Mouse (Mus musculus) erythroblast, embryonic 14.5 days (primary cell): Measurements from ENCODE around the gene S100b. TPM values are rescaled to one million over a fixed set of nuclear protein-coding genes. Genes with fewer than 3 reads are reported as not detected.

Experiments used
- H3K27me3 ChIP-seq: 2 replicates; pipeline ENCODE4 v1.6.1; 2012; ENCODE audit warnings: inconsistent platforms; ENCODE audit not compliant: control insufficient read depth
- H3K36me3 ChIP-seq: 2 replicates; pipeline ENCODE4 v1.6.1; 2012; ENCODE audit warnings: mild to moderate bottlenecking, inconsistent platforms; ENCODE audit not compliant: control insufficient read depth
- H3K4me1 ChIP-seq: 2 replicates; pipeline ENCODE4 v1.6.1; 2012; ENCODE audit warnings: inconsistent platforms; ENCODE audit not compliant: control insufficient read depth
- H3K4me3 ChIP-seq: replicated peaks from 2 replicates; pipeline ENCODE3; 2012; ENCODE audit warnings: moderate library complexity, mild to moderate bottlenecking, inconsistent platforms
- H3K9me3 ChIP-seq: 2 replicates; pipeline ENCODE4 v1.6.1; 2012; ENCODE audit warnings: low read length, inconsistent platforms, mixed read lengths; ENCODE audit not compliant: control insufficient read depth
- GATA1 ChIP-seq: IDR thresholded peaks from 2 replicates; pipeline ENCODE4 v1.6.1; 2012; ENCODE audit warnings: low read length, inconsistent platforms, mixed read lengths
- TAL1 ChIP-seq: IDR thresholded peaks from 3 replicates; pipeline ENCODE4 v1.6.1; 2012; ENCODE audit warnings: low read length, inconsistent platforms, mixed read lengths
- polyA plus RNA-seq: library from polyadenylated mRNA; stranded (reverse); fragments of >175 nt; gene quantifications from 2 replicates; pipeline ENCODE4 v1.2.3, GENCODE M21; 2012

S100b gene
- not detected in 2 replicates for polyA plus RNA-seq

- no peaks in the 10 kb centered on the region for H3K9me3 ChIP-seq
- H3K4me1 ChIP-seq: no peaks in the 10 kb centered on the region
- no peaks in the 10 kb centered on the region for H3K27me3 ChIP-seq
- H3K36me3 ChIP-seq: no peaks in the 10 kb centered on the region
- no peak within 1 kb of the TSS for H3K4me3 ChIP-seq
- TF ChIP-seq GATA1: no peak
- TF ChIP-seq TAL1: no peak
Observed at GRCm38 (mm10) chr10:76253536-76253935, at the start of gene S100b. Gene S100b, plus strand, starts transcription at chr10:76253853.

- no peak for TF ChIP-seq GATA1
- TF ChIP-seq TAL1: no peak
- H3K36me3 ChIP-seq: peaks cover 2% of the 10 kb centered on the region; the same call in 1 of the 2 replicates
- no peaks in the 10 kb centered on the region for H3K27me3 ChIP-seq
- no peaks in the 10 kb centered on the region for H3K4me1 ChIP-seq
- no peaks in the 10 kb centered on the region for H3K9me3 ChIP-seq
- no peak overlapping the region for H3K4me3 ChIP-seq
Observed at GRCm38 (mm10) chr10:76207262-76207796, 46.3 kb upstream of the S100b start.

GRCm38 (mm10) chr10:76209241-76209640, 44.4 kb upstream of the S100b start:
- Histone ChIP-seq H3K4me3 (no peak overlapping the region), H3K9me3 (peaks cover 8% of the 10 kb centered on the region), H3K36me3 (peaks cover 4% of the 10 kb centered on the region; the same call in 1 of the 2 replicates), H3K27me3 (no peaks in the 10 kb centered on the region), H3K4me1 (no peaks in the 10 kb centered on the region)
- TF ChIP-seq GATA1 (no peak), TAL1 (no peak)

- H3K4me3 ChIP-seq: no peak overlapping the region
- peaks cover 5% of the 10 kb centered on the region; the same call in 1 of the 2 replicates for H3K36me3 ChIP-seq
- H3K9me3 ChIP-seq: peaks cover 16% of the 10 kb centered on the region
- TF ChIP-seq TAL1: no peak
- no peak for TF ChIP-seq GATA1
- no peaks in the 10 kb centered on the region for H3K4me1 ChIP-seq
- no peaks in the 10 kb centered on the region for H3K27me3 ChIP-seq
Observed at GRCm38 (mm10) chr10:76210806-76211205, 42.8 kb upstream of the S100b start.

GRCm38 (mm10) chr10:76212121-76212520, 41.5 kb upstream of the S100b start:
- TF ChIP-seq TAL1 (no peak), GATA1 (no peak)
- Histone ChIP-seq H3K27me3 (no peaks in the 10 kb centered on the region), H3K9me3 (peaks cover 18% of the 10 kb centered on the region)

GRCm38 (mm10) chr10:76214161-76214560, 39.5 kb upstream of the S100b start:
- H3K9me3 ChIP-seq: peaks cover 18% of the 10 kb centered on the region
- TF ChIP-seq TAL1 (no peak), GATA1 (no peak)
- peaks cover 4% of the 10 kb centered on the region; the same call in 1 of the 2 replicates for H3K36me3 ChIP-seq
- no peak overlapping the region for H3K4me3 ChIP-seq
- no peaks in the 10 kb centered on the region for H3K4me1 ChIP-seq
- H3K27me3 ChIP-seq: no peaks in the 10 kb centered on the region

More at GRCm38 (mm10) chr10:76212121-76212520, 41.5 kb upstream of the S100b start:
- Histone ChIP-seq H3K4me1 (no peaks in the 10 kb centered on the region), H3K4me3 (no peak overlapping the region), H3K36me3 (peaks cover 5% of the 10 kb centered on the region; the same call in 1 of the 2 replicates)

GRCm38 (mm10) chr10:76217056-76217455, 36.6 kb upstream of the S100b start:
- Histone ChIP-seq H3K9me3 (peaks cover 18% of the 10 kb centered on the region), H3K4me1 (no peaks in the 10 kb centered on the region), H3K4me3 (no peak overlapping the region), H3K36me3 (peaks cover 4% of the 10 kb centered on the region; the same call in 1 of the 2 replicates), H3K27me3 (no peaks in the 10 kb centered on the region)
- TF ChIP-seq GATA1 (no peak), TAL1 (no peak)

- Histone ChIP-seq H3K36me3 (peaks cover 4% of the 10 kb centered on the region; the same call in 1 of the 2 replicates), H3K27me3 (no peaks in the 10 kb centered on the region), H3K9me3 (peaks cover 18% of the 10 kb centered on the region), H3K4me1 (no peaks in the 10 kb centered on the region), H3K4me3 (no peak overlapping the region)
- no peak for TF ChIP-seq TAL1
- no peak for TF ChIP-seq GATA1
Observed at GRCm38 (mm10) chr10:76218240-76218639, 35.4 kb upstream of the S100b start.

GRCm38 (mm10) chr10:76225944-76226343, 27.7 kb upstream of the S100b start:
- no peaks in the 10 kb centered on the region for H3K9me3 ChIP-seq
- no peak for TF ChIP-seq GATA1
- TF ChIP-seq TAL1: no peak
- H3K27me3 ChIP-seq: no peaks in the 10 kb centered on the region
- no peaks in the 10 kb centered on the region; the same call in 1 of the 2 replicates for H3K36me3 ChIP-seq
- no peak overlapping the region for H3K4me3 ChIP-seq
- H3K4me1 ChIP-seq: no peaks in the 10 kb centered on the region
